Mouse (Mus musculus) kidney, postnatal 36 days (tissue): ENCODE data around the gene Pif1.

Experiments
- DNase-seq, 2 experiments: peaks; one replicate each; pipeline ENCODE4 v3.0.0; 2021 to 2022; ENCODE audit warnings: mixed read lengths in 2 of 2

Gene Pif1

DNA sequence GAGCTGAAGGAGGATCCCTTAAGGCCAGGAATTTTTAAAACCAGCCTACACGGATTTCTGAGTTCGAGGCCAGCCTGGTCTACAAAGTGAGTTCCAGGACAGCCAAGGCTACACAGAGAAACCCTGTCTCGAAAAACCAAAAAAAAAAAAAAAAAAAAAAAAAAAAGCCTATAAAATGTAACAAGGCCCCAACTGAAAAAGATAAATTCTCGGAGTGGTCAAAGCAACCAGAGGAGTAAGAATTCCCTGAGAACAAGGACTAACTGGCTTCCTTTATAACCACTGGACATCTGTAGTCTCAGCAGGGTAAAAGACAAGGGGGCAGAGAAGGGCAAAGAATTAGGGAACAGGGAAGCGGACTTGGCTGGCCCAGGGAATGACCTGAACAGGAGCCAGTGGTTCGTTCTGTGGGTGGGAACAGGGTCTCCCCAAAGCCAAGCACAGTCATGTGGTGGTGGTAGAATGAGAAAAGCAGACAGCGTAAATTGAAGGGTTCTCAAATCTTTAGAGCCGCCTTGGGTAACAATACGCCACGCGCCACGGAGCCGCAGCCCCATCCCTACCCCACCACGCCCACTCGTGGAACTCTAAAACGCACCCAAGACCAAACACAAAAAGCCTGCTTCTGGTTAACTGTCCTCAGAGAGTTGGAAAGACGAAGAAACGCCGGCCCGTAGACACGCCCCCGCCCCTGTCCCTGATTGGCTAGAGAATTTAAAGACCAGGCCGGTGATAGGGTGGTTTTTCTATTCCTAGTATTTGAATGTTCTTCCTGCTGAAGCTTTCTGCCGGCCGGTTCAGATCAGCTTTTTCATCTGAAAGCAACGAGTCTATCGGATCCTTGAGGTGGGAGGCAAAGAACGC lies at the start of gene Pif1:
Gene Pif1, plus strand, starts transcription at position 755 of the 864 bp plus-strand sequence.
- DNase-seq = peak; percentile 89 to 91

DNA sequence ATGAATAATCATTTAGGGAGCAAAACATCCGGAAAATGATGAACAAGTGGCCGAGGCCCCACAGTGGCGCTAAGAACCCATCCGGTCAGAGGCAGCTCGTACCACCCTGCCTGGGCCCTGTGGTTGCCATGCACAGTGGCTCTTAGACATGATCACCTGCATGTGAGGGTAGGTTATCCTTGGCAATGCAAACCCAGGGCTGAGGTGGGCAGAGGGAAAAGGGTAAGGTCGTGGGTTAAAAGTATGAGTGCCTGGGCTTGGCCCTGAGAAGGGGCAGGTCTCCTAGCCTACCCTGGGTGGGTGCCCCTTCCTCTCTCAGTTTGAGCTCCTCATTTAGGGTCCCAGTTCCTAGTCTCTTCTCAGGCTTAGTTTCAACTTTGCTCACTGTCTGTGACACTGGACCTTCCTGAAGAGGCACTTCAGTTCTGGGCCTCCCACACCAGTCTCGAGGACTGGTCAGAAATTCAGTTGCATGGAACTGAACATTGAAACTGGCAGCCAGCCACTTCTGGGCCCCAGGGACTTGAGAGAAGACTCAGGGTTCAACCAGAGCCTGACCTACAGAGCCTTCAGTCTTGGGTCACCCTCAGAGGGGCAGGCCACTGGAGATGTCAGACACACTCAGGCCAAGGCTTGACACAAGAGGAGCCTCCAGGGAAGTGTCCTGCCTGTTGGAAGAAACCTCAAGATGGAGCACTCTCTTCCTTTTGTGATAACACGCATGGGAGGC lies 48.9 kb upstream of the Pif1 start:
- DNase-seq = peak; percentile 52 to 68

DNA sequence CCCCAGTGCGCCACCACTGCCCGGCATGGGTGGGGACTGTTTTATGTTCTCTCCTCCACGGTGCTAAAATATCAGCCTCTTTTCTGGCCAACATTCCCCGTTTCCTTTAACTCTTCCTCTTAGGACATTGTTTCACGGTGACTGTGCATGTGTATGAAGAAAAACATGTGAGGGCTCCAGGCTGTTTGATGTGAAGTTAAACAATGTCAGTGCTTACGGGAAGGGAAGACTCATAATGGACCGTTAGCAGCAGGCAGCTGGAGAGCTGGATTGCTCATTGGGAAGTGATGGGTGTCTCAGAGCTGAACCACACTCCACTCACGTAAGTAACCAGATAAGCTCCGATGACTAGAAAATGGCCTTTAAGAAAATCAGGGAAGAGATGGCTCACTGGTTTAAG lies 47.3 kb upstream of the Pif1 start:
- DNase-seq = no peak

DNA sequence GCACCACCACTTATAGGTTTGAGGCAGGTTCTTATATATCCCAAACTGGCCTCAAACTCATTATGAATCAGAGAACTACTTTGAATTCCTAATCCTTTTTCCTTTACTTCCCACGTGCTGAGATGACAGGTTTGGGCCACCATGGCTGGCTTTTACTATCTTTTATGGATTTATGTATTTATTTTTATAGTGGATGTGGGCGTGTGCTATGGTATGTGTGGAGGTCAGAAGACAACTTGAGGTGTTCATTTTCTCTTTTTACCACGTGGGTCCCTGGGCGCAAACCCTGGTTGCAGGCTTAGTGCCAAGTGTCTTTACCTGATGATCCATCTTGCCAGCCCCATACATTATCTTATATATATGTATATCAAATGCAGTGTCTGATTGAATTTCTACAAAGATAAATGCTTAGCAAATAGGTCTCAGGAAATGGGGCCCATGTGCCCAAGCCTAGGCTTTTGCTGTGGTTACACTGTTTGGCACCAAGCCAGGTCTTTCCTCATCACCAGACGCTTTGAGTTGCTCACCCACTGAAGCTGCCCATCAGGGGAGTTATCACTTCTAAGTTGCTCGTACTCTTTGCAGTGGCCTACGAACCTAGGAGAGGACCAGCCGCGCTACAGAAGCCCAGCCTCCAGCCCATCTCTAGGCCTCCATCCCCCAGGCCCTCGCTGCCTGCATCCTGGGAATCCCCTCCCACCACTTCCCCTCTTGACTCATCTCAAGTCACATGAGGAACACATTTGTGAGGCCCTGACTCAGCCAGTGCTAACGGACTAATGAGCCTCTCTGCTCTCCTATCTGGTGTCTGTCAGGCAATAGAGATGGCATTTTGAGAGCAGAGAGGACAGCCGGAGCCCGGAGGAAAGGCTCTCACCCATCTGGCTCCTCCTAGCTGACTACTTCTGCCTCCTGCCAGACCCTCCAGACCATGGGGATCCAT lies 45.6 kb upstream of the Pif1 start:
- peak; percentile 38 to 41 for DNase-seq

DNA sequence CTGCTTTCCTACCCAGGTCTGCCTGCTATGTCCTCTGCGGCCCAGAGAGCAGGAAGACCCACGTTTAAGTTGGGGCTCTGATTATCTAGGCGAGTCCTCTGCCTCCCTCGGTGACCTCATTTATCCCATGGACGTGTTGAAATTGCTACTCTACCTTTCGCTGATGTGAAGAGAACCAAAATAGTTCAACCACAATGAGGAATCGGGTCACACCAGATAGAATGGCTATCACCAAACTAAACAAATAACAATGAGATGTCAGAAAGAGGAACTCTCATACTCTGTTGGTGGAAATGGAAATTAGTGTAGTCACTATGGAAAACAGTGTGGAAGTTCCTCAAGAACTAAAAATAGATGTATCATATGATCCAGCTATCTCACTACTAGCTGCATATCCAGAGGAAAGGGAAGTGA lies 44.8 kb upstream of the Pif1 start:
- DNase-seq = no peak

GRCm38 (mm10) chr9:65545635-65546412 lies 41.1 kb upstream of the Pif1 start:
- DNase-seq = no peak

- no peak for DNase-seq
These were observed 40.6 kb upstream of the Pif1 start for GRCm38 (mm10) chr9:65546413-65546695.

GRCm38 (mm10) chr9:65547111-65547510 lies 39.8 kb upstream of the Pif1 start:
- no peak for DNase-seq

DNA sequence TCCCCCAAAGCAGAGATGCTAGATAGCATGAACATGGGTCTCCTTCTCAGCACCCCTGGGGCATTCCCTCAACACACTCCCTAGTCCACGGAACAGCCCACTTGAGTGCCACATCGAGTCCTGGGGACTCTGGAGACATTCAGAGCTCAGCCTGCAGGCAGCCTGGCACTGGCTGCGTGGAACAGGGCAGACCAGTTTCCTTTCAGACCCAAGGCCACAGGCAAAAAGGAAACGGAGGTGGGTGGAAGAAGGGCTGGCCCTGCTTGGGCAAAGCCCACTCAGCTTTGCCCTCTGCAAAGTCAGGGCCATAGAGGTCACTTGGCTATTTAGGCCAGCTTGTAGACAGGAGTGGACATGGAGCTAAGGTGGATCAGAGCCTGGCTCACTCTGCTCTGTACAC lies 39.1 kb upstream of the Pif1 start:
- no peak for DNase-seq

GRCm38 (mm10) chr9:65548311-65548710 lies 38.6 kb upstream of the Pif1 start:
- no peak for DNase-seq

DNA sequence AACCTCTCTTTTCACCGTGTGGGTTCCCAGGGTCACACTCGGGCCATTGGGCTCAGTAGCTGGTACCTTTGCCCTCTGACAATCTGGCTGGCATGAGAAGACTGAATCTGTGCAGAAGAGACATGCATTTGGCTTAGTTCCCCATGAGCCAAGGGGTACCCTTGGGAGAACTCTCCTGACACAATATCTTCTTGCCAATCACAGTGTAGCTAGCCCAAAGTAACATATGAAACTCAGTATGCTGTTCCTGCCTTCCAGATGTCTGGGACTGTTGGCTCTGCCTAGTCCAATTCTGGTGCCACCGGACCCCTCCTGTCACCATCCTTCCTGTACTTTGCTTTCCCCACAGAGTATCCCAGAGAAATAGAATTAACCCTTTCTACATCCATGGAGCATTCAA lies 37.8 kb upstream of the Pif1 start:
- DNase-seq = no peak

GRCm38 (mm10) chr9:65549643-65550042 lies 37.3 kb upstream of the Pif1 start:
- DNase-seq = no peak

DNA sequence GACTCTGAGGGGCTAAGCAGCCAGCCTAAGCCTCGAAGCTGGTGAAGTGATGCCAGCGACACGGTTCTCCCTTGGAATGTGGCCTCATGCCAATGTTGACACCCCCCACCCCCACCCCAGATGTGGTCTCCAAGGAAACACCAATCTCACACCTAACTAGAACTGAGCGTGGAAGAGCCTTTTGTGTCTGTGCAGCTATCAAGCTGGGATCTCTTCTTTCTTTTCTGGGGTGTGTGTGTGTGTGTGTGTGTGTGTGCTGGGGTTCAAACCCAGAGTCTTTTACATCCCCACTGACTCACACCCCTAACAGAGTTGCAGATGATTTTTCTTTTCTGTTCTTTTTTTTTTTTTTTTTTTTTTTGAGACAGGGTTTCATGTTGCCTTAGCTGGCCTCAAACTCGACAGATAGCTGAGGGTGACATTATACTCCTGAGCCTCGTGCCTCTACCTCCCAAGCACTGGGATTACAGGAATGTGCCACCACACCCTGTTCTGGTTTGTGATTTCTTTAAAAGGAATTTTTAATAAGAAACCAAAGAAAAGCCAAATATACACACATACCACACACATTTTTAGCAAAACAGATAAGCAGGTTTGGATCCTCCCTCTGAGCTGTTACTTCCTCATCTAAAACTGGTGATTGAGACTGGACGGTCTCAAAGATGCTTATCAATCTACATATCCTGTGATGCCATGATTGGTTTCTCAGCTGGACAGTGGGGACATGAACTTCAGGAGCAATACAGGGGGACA lies 36.7 kb upstream of the Pif1 start:
- no peak for DNase-seq

DNA sequence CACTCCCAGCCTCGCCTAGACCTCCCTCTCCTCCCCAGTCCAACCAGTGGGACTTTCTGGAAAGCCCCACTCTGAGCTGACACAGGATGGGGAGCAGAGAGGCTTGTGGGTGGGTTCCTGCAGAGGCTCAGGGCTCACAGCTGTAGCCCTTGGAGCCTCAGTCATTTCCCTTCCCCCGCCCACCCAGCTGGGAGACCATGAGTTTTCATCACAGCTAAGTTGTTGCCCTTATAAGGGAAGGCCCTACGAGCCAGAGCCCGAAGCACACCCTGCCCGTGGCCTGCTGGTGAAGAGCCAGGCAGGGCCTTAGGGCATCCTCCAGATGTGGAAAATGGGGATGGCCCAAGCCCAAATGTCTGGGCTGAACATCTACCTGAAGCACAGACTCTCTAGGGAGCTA lies 35.9 kb upstream of the Pif1 start:
- DNase-seq = peak; percentile 72 to 78

GRCm38 (mm10) chr9:65552141-65552540 lies 34.8 kb upstream of the Pif1 start:
- DNase-seq = peak; percentile 54 to 61

- DNase-seq = no peak
These were observed 34.2 kb upstream of the Pif1 start for GRCm38 (mm10) chr9:65552711-65553110.

DNA sequence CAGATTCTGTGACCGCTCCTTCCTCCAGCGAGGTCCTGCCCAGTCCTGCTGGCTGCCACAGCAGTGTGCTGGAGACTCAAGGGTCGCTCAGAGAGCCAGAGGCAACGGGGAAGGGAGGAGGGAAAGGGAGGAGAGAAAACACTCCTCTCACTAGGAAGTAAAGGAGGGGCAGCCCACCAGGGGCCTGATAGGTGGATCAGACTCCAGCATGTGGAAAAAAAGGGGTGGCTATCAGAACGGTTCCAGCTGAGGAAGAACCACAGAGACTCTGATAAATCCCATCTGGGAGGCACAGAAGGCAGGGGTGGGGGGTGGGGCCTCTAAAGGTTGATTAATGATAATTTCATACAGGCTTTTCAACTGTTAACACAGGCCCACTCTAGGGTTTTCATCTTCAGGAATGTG lies 32.0 kb upstream of the Pif1 start:
- no peak for DNase-seq

GRCm38 (mm10) chr9:65555621-65556020 lies 31.3 kb upstream of the Pif1 start:
- no peak for DNase-seq

GRCm38 (mm10) chr9:65556349-65556748 lies 30.6 kb upstream of the Pif1 start:
- no peak for DNase-seq

DNA sequence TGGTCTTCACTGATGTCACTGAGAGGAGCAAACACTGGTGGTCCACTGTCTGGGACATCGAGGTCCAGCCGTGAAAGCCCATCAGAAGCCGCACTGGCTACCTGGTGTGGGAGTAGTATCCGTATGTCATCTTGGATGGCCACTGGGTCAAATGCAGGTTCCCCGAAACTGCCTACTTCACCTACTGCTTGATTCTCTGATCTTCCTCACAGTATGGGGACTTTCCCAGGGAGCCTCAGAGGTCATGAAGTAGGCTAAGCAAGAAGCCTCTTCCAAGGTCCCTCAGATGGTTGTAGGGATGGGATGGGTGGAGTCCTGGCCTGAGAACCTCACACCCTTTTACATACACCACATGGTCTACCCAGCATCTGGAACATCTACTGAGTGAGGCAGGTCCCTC lies 30.0 kb upstream of the Pif1 start:
- DNase-seq = no peak

GRCm38 (mm10) chr9:65558806-65559205 lies 28.2 kb upstream of the Pif1 start:
- DNase-seq = no peak

DNA sequence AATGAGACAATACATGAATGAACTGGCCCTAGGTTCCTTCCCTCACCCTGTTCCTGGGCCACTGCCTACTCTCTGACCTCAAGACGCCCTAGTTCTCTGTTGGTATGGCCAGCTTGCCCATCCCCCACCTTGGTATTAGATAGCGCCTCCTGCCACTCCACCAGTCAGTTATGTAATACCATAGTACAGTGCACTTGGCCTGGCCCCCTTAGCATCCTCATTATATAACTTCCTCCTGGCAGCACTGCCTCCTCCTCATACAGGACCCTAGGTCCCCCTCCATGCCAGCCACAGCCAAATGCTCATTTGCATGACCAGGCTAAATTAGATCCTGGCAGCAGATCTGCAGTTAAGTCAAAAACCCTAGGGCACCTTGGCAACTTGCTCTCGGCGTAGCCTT lies 25.9 kb upstream of the Pif1 start:
- peak; percentile 51 to 69 for DNase-seq
